Mouse (Mus musculus) naive thymus-derived CD4-positive, alpha-beta T cell, adult 2 months (primary cell): ENCODE measurements at regions not wholly inside any gene's neighbourhood (a gene's known extent, or its start where the extent isn't known, plus 50 kb on each side); places are given as distances from the start of the nearest gene placed in this dataset.
A peak's percentile ranks its signal among the peaks of the same experiment; 100 is the strongest.

Experiments used
- DNase-seq: peaks from one replicate; pipeline ENCODE4 v3.0.0-alpha.2; 2011; ENCODE audit warnings: low read depth

DNA sequence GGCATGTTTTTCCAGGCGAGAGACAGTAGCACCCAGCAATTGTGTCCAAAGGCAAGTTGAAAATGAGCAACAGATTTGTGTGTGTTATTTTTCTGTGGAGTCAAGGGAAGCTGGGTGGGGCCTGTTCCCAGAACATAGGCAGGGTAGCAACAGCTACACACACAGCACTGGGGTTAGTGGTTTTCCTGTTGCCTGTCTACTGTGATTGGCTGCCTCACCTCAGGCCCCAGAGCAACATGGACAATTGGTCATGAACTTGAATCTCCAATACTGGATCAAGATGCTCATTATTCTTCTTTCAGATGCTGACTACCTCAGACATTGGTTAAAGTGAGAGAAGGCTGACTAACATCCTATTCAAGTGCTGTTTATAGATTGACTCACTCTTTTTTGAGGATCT, 188.9 kb downstream of the Gm5426 start:
- peak; percentile 49 for DNase-seq

DNA sequence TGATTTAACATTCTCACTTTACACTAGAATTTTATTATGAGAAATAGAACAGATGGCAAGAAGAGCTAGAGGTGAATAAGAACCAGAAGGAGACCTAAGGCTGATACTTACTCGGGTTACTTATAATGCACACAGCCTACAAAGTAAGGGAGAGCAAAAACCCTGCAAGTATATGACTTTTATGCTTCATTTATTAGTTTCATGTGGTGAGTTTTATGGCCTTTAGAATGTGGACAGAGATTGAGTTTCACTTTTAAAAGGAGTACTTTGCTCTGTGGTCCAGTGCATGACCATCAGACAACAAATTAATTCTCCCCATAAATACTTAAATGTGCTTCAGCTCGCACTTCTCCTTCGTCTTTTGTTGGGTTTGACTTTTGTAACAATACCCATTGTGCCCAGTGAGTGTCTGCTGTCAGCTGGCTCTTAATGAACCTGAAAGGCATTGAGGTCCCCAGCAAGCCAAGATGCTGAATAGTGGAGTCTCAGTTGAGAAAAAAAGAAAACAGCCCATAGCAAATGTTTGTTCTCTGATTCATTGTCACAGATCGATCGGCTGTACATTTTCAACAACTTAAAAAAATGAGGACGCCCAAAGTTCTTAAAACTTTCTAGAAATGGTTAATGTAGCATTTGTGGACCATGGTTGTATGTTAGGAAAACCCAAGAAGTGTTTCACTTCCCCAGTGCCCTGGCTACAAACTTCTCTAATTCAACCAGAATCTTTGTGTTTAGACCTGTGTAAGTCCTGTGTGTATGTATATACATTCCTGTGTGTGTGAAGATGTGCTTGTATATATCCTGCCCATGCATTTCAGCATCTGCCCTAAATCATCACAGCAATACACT, 194.5 kb downstream of the Gm5426 start:
- no peak for DNase-seq

DNA sequence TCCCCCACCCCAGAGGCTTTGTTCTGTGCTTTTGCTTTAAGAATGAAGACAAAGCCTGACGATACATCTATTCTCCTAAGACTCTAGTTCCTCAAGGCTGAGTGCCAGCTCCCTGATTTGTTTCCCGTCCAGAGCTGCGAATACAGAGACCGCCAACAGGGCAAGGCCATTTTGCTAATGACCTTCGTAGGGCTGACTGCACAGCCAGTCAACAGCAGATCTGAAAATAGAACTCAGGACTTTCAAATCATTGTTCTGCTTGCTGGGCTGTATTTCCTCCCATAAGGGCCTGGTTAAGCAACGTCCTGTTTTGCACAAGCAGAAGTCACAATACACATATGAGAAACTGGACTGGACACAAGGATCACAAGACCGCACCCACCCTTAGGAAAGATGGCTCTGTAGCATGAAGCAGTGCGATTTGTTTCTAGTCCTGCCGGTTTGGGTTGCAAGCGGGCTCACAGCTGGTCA, 196.4 kb downstream of the Gm5426 start:
- no peak for DNase-seq

DNA sequence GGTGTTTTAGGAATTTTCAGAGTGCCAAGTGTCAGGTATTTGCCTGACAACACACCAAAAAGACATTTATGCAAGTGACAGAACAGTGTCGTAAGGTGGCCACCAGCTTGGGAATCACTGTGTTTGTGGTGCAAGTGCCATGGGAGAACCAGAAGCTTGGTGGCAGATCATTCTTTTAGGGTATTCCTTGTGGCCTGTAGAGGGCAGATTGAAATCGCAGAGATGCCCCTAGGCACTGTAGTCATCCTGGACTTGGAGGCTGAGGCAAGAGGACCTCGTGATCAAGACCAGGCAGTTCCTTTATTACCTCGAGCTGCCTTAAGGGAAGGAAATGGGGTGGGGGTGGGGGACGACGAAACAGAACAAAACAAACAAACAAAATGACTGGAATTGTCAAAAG, 196.8 kb downstream of the Gm5426 start:
- peak; percentile 75 for DNase-seq

DNA sequence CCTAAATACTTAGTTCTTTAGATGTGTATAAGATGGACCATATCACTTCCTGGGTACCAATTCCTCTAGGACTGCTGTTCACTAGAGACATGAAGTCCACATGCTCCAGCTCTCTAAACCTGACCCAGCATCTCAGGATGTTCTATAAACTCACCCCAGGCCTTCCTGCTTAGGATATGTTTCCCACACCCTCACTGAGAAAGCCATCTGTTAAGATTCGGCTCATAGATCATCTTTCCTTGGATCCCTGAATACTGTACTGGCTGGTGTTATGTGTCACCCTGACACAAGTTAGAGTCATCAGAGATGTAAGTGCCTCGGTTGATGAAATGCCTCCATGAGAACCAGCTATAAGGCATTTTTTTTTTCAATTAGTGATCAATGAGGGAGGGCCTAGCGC, 199.9 kb downstream of the Gm5426 start:
- DNase-seq = no peak

DNA sequence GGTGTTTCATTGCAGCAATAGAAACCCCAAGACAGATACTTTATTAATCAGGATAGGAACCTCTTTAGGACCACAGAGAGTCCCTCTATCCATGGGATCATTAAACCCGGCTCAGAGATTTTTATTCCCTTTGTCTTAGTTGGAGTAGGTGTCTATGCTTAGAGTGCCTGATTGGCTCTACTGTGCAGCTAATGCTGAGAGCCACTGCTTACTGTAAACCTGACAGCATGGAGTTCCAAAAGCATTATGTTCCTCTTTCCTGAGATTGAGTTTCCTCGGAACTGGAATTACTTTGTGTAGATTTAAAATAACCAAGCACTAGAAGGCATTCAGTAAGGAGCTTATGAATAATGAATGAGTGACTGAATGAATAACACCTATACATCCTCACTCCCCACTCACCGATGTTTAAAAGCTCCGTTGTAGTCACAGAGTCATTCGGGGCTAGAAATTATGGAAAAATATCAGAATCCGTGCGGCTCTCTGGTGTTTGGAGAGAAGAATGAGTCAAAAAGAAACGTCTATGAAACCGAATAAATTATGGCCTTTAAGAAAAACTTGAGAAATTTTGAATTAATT, 200.8 kb downstream of the Gm5426 start:
- no peak for DNase-seq

DNA sequence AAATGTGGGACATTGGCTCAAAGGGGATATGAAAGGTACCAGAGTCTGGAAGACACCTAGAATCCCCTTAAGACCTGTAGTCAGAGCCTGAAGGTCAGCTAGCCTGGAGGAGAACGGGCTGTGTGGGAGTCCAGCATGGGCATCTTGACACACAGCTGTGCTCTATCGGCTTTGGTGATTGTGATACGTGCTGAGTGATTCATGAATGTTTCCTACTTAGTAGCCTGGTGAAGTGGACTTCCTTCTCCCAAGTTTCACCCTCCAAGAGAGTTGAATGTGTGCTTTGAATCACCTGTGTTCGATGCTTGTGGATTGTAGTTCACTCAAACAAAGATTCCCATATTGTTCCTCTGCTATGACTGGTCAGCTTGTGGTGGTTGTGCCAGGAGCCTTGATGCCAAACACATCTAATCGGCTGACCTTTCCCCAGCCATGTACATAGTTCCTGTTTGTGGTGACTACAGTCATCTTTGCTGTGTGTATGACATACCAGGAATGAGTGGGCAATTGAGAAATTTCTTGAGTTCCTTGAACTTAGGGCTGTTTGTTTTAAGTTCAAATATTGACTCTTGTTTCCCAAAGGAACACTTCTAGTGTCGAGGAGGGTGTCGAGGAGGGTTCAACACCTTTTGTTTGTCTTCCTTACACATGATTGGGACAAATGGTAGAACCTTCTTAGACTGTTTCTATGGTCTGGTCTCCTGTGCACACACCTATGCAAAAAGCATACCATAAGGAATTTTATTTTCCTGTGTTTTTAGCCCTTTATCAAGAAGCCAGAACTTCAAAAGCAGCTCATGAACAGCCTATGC, 201.6 kb downstream of the Gm5426 start:
- no peak for DNase-seq

DNA sequence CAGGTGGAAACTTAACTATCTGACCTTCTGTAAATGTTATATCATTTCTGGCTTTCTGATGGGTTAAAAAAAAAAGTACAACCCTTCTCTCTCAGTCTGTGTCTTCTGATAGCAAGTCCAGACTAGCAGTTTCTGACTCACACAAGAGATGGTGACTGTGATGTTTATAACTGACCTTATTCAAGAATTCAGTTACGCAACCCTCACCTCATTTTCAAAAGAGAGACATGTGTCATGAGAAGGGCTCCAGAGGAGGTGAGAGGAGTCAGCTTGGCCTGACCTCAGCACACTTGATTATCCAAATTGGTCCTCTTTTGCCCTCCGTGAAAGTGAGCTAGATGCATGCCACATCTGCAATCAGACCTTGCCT, 202.2 kb downstream of the Gm5426 start:
- no peak for DNase-seq

DNA sequence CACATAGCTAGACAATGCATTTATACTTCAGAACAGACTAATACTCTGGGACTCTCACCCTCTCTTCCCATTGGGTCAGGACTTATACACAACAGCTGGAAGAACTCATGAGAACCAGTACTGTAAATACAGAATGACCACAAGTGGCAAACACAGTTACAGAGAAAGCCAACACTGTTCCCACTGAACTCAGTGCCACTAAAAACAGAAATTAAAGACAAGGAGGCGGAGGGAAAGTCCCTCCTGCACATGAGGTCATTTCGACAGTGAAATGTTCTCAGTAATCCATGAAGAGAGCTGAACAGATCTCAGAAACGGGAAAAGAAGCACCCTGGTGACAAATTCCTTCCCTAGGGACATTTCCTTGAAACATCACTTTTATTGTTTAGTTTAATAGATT, 206.1 kb downstream of the Gm5426 start:
- DNase-seq = no peak

DNA sequence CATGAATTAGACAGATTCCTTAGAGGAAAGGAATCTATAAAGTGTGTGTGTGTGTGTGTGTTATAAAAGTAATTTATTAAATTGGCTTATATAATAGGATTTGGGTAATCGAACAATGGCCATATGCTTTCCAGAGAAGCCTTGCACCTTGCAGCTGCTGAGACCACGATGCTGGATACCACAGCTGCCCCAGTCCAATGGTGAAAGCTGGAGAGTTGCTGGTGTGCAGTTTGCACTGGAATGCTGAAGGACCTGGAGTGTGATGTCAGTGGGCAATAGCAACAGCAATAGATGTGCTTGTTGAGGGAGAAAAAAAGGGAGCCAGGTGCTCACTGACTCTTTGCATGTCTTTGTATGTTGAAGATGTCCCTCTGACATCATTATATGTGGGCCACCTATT, 207.3 kb downstream of the Gm5426 start:
- DNase-seq = no peak

DNA sequence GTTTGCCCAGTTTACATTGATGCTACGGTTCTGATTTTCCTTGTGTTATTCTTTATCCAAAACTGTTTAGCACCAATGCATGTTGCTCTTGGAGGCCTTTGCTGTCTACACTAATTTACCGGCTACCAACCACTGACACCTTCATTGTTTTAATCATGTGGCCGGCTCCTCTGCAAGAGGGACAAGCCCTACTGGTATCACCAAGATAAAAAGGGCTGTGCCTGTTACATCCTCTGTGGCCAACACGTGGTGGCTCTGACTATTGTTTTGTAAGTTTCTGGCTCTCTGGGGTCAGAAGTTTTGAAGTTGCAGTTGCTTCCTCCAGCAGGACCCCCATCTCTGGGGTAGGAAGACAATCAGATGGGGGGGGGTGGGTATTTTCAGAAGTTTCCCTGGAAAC, 214.3 kb downstream of the Gm5426 start:
- DNase-seq = no peak

DNA sequence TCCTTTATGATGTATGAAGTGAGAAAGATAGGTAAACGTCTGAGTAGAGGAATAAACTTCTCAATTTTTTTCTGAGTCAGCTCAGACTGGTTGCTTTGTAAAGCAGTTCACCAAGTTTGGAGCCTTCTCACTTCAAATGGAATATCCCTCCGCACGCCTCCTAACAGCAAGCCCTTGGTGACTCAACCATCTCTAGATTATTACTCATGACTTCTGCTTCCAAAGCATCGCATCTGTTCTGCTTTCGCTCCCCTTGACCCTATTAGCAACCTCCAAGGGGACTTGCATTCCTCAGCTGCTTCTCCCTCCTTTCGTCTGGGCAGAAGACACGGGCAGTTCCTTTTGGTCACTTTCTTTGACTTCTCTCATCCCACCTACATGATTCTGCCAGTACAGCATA, 214.9 kb downstream of the Gm5426 start:
- DNase-seq = no peak

DNA sequence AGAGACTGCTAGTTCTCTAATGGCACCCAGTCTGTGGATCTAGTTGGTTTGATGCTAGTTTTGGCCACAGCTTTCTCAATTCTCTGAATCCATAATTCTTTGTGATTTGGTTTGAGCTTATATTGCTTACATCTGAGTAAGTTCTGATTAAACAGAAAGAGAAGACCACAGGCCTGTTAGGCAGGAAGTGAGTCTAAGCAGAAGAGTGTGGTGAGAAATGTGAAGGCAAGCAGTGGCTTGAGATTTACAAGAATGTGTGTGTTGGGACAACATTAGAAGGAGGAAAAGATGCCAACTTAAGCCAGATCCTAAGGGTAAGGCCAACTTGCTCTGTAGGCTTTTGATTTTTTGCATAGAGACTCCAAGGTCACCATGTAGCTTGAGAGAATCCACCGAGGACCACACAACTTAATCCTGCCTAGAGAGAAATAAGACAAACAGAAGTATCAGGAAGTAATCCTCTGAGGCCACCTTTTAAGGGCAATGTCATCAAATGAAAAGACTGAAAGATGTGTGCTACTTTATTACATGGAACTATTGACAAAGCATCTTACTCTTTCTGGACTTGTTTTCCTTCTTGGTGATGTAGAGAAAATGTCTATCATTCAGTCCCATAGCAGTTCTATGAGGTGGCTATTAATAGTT, 220.7 kb downstream of the Gm5426 start:
- DNase-seq = peak; percentile 61

DNA sequence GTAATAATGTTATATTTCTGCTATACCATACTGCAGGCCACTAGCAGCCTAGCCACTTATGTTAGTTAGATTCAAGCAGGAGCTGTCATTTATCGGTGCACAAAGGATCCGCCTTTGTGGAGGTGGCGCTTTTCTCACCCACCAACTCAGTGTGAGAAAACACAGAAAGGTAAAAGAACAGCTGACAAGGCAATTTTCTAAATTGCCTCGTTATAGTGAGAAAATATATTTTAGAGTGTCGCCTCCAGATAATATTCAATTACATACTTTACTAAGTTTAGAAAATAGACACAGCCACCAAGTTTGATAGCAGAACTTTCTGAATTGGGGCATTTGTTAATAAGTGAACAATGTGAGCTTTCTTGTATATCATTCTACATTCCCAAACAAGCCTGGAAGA, 221.2 kb downstream of the Gm5426 start:
- DNase-seq = no peak

DNA sequence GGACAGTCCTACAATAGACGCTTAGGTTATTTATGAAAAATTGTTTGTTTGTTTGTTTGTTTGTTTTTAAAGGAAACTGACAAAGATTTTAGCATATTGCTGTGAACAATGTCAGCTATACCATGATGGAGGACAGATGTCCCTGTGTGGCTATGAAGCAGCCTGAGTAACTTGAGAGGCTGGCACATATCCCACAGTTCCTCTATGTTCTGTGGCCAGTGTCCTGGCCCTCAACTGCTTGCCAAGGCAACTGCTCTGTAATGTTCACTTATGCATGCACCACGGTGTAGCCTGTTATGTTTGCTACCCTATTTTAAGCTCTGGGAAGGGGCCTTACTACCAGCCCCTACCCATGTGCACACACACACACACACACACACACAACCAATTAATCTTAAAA, 222.6 kb downstream of the Gm5426 start:
- no peak for DNase-seq

DNA sequence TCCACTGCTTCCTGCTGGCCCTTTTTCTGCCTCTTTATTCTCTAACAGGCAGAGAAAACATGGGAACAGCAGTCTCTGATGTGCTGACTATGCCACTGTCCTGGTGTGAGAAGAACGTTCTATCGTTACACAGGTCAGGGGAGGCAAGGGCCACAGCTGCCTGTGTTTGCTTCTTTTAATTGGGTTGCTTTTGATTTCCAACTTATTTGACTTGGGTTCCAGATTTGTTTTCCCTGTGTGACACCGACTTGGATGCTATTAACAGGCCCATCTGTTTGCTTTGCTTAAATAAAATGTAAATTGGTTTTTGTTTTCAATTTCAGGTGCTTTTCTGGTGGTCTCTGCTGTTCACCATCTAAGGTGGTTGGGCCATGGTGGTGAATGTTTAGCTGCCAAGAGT, 225.8 kb downstream of the Gm5426 start:
- DNase-seq = no peak

DNA sequence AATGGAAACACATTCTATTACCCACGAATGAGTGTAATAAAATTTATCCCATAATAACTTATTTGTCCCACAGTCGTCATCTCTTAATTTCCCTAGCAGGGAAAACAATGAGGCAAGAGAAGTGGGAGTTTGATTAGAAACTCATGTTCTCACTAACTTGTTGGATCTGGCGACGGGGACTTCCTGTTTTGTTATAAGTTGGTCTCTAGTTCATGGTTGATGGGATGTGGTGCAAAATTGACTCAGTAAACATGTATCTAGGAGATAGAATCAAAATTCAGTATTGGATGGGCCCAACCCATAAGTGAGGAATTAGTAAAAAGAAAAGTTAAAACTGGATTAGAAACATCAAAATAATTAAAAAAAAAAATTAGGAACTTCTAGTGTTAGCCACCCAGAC, 227.5 kb downstream of the Gm5426 start:
- peak; percentile 49 for DNase-seq

DNA sequence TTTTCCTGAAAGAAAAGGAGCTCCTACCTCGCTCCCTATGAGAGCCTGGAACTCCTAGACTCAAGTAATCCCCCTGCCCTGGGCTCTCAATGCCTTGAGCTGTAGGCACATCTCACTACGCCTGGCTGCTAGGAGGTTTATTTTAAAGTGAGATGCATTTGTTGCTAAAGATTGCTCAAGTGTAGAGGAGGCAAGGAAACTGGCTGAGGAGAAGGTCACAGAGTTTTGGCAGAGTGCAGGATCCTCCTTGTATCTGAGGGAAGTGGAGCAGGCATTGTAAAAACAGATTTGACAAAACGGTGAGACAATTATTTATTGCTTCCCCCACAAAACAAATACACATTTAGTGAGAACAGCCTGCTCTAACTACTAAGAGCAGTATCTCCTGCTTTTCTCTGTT, 228.7 kb downstream of the Gm5426 start:
- DNase-seq = no peak

DNA sequence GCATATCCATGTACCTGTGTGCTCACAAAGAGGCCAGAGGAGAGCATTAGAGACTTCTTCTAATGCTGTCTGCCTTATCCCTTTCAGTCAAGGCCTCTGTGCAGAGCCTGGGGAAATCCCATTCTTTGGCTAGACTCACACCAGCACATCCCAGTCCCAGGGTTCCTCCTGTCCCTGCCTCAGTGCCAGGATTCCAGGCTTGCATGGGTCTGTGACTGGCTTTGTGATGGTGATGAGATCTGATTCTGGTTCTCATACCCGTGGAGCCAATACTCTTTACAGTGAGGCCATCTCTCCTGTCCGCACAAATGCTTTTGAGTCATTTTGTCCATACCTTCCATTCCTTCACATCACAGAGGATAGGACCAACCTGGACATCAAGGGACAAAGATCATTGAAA, 230.5 kb downstream of the Gm5426 start:
- DNase-seq = no peak

DNA sequence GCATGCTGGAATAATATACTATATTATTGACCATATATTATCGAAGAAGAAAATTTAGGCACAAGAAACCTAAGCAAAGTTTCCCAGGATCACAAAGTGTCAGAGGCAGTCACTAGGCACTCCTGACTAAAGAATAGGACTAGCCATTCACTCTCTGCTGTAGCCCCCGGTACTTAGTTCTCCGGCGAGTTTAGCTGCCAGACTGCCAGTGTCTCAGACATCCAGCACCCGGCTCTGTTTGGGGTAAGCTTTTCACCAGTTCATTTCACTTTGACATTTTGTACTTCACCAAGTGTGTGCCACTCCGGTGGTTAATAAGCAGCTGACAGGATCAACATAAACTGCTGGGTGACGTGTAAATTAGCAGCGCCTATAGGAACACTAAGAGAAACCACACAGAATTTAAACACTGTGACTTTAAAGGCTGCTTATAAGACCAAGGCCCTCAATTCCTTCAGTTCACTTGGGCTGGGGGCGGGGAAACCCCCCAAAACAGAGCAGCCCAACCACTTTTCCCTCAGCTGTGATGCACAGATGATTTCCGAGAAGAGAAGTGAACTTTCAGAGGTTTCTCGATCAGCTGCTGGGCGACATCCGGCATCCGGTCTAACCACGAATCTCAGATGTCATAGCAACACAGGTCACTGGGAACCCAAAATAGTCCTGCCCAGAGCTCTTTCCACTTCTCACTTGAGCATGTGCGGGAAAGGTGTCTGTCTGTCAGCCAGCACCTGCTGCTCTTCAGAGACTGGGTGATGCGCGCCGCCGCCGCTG, 234.3 kb downstream of the Gm5426 start:
- peak; percentile 98 for DNase-seq

DNA sequence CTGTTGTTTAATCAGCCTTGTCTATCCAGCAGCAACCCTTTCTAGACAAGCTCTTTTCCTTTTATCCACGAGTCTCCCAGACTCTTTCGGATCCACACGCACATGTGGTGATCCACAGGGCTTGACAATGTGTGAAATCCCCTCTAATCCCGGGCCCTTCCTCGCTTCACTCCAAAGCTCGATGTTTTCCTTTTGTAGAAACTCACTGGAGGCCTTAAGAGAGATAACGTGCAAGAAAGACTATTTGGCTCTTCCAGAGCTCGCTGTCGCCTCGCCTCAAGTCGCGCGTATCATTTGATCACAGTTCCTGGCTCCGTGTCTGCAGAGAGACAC, 234.9 kb downstream of the Gm5426 start:
- no peak for DNase-seq
